Mouse (Mus musculus): ENCODE data around the gene Zbed5. TPM values are rescaled to one million over a fixed set of nuclear protein-coding genes. Genes with fewer than 3 reads are reported as not detected.
A peak's percentile ranks its signal among the peaks of the same experiment; 100 is the strongest.
"Not testable (repeated sequence)": the region's sequence is repeated elsewhere in the genome, so short reads cannot be mapped to it uniquely, and the experiment has no call there.

The Zbed5 gene
- polyA plus RNA-seq, 1 experiment from 2014 or later, result 5.6 TPM

DNA sequence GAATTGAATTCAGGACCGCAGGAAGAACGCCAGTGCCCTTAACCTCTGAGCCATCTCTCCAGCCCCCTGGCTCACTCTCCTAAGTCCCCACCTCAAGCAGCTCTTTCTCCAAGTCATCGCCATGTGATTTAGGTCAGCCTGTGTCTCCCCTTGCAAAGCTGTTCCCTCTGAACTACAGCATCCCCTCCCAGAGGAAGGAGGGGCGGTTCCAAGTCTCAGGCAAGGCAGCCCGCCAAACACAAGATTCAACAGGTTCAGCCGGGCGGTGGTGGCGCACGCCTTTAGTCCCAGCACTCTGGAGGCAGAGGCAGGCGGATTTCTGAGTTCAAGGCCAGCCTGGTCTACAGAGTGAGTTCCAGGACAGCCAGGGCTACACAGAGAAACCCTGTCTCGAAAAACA is 20.0 kb downstream of the Zbed5 start:
- not testable (repeated sequence) for H3K4me3 ChIP-seq; H3K9me3 ChIP-seq; H3K27ac ChIP-seq; H3K36me3 ChIP-seq (replicated peaks); DNase-seq (ENCODE audit: extremely low spot score, low spot score); H3K27me3 ChIP-seq (ENCODE audit: poor library complexity, severe bottlenecking); H3K4me1 ChIP-seq
- 87% methylated on average over 11 of the region's 11 CpGs for WGBS

DNA sequence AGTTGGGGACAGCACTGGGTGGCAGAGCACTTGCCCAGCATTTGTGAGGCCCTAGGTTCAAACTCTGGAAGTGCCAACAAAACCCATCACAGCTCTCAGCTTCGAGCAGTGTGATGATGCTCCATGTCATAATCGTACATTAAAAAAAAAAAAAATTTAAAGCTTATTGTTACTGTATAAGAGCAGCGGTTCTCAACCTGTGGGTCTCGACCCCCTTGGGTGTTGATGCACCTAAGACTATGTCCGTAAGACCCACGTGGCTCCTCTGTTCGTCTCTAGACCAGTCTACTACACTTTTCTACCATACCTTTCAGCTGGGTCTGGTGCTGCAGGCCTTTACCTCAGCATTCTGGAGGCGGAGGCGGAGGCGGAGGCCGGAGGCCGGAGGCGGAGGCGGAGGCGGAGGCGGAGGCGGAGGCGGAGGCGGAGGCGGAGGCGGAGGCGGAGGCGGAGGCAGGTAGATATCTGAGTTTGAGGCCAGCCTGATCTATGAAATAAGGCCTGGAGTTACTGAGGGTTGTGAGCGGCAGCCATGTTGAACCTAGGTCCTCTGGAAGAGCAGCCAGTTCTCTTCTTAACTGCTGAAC is 22.6 kb downstream of the Zbed5 start:
- 90% methylated on average over 24 of the region's 24 CpGs for WGBS
- H3K36me3 ChIP-seq (replicated peaks), result no peaks in the 10 kb centered on the region

GRCm38 (mm10) chr5:129918752-129919151 is 23.2 kb downstream of the Zbed5 start:
- Histone ChIP-seq H3K27me3 (ENCODE audit: poor library complexity, severe bottlenecking) (no peaks in the 10 kb centered on the region), H3K9me3 (no peaks in the 10 kb centered on the region), H3K4me1 (no peaks in the 10 kb centered on the region), H3K27ac (no peak overlapping the region), H3K36me3 (replicated peaks) (no peaks in the 10 kb centered on the region), H3K4me3 (no peak overlapping the region)
- WGBS, result 89% methylated on average over 9 of the region's 9 CpGs
- no peak for DNase-seq (ENCODE audit: extremely low spot score, low spot score)

More for the DNA sequence above, 22.6 kb downstream of the Zbed5 start:
- no peak for DNase-seq (ENCODE audit: extremely low spot score, low spot score)
- Histone ChIP-seq H3K27me3 (ENCODE audit: poor library complexity, severe bottlenecking) (no peaks in the 10 kb centered on the region), H3K4me1 (no peaks in the 10 kb centered on the region), H3K4me3 (no peak overlapping the region), H3K27ac (no peak overlapping the region), H3K9me3 (no peaks in the 10 kb centered on the region)

- no peak for DNase-seq (ENCODE audit: extremely low spot score, low spot score)
- no peaks in the 10 kb centered on the region for H3K27me3 ChIP-seq (ENCODE audit: poor library complexity, severe bottlenecking)
- 80% methylated on average over 8 of the region's 8 CpGs for WGBS
- H3K36me3 ChIP-seq (replicated peaks), result no peaks in the 10 kb centered on the region
- H3K27ac ChIP-seq, result no peak overlapping the region
- no peaks in the 10 kb centered on the region for H3K4me1 ChIP-seq
- H3K9me3 ChIP-seq, result no peaks in the 10 kb centered on the region
- H3K4me3 ChIP-seq, result no peak overlapping the region
These were observed 23.8 kb downstream of the Zbed5 start for GRCm38 (mm10) chr5:129919320-129919719.

DNA sequence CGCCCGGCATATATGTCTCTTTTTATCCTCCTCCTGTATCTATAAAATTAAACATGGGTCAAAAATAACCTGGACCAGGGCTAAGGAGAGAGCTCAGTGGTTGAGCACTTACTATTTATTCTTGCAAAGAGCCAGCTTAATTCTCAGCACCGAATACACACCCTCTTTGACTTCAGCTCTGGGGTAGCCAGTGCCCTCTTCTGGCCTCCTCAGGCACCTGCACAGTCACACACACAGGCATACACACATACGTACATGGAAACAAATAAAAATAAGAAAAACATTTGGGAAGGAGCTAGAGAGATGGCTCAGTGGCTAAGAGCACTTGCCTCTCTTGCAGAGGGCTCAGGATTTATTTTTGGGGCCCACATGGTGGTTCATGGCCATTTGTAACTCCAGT is 26.4 kb downstream of the Zbed5 start:
- H3K27ac ChIP-seq, result no peak overlapping the region
- WGBS, result 92% methylated on average over 4 of the region's 4 CpGs
- no peak overlapping the region for H3K4me3 ChIP-seq
- no peaks in the 10 kb centered on the region for H3K9me3 ChIP-seq
- H3K27me3 ChIP-seq (ENCODE audit: poor library complexity, severe bottlenecking), result no peaks in the 10 kb centered on the region
- H3K36me3 ChIP-seq (replicated peaks), result no peaks in the 10 kb centered on the region
- no peaks in the 10 kb centered on the region for H3K4me1 ChIP-seq
- no peak for DNase-seq (ENCODE audit: extremely low spot score, low spot score)

DNA sequence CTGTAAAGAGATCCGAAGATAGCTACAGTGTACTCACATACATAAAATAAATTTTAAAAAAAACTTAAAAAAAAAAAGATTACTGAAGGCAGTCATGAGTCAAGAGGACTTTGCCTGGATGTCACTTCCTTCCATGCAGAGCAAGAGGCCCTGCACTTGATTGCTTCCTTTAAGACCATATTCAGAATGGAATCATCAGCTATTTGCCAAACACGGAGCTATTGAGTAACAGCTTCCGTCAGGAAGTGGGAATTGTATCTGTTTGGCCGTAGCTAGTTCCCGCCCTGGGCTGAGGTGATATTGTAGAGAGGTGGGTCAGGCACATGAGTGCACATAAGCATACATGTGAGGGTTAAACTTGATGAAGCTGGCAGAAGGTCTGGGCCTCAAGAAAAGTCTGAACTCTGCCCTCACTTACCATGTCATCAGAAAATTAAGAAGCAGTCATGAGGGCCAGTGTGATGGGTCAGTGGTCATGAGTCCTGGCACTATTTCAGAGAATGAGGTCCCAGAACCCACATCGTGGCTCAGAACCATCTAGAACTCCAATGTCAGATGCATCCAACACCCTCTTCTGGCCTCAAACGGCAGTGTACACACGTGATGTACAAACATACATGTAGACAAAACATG is 29.4 kb downstream of the Zbed5 start:
- Histone ChIP-seq H3K27ac (no peak overlapping the region), H3K9me3 (no peaks in the 10 kb centered on the region), H3K36me3 (replicated peaks) (no peaks in the 10 kb centered on the region), H3K4me1 (peaks cover 1% of the 10 kb centered on the region), H3K27me3 (ENCODE audit: poor library complexity, severe bottlenecking) (no peaks in the 10 kb centered on the region), H3K4me3 (no peak overlapping the region)
- DNase-seq (ENCODE audit: extremely low spot score, low spot score), result no peak
- 93% methylated on average over 8 of the region's 8 CpGs for WGBS

GRCm38 (mm10) chr5:129925933-129926332 is 30.4 kb downstream of the Zbed5 start:
- no peak for DNase-seq (ENCODE audit: extremely low spot score, low spot score)
- H3K36me3 ChIP-seq (replicated peaks), result no peaks in the 10 kb centered on the region
- H3K4me1 ChIP-seq, result peaks cover 6% of the 10 kb centered on the region
- H3K27ac ChIP-seq, result no peak overlapping the region
- H3K4me3 ChIP-seq, result no peak overlapping the region
- H3K27me3 ChIP-seq (ENCODE audit: poor library complexity, severe bottlenecking), result no peaks in the 10 kb centered on the region
- 81% methylated on average over 5 of the region's 5 CpGs for WGBS
- H3K9me3 ChIP-seq, result no peaks in the 10 kb centered on the region

DNA sequence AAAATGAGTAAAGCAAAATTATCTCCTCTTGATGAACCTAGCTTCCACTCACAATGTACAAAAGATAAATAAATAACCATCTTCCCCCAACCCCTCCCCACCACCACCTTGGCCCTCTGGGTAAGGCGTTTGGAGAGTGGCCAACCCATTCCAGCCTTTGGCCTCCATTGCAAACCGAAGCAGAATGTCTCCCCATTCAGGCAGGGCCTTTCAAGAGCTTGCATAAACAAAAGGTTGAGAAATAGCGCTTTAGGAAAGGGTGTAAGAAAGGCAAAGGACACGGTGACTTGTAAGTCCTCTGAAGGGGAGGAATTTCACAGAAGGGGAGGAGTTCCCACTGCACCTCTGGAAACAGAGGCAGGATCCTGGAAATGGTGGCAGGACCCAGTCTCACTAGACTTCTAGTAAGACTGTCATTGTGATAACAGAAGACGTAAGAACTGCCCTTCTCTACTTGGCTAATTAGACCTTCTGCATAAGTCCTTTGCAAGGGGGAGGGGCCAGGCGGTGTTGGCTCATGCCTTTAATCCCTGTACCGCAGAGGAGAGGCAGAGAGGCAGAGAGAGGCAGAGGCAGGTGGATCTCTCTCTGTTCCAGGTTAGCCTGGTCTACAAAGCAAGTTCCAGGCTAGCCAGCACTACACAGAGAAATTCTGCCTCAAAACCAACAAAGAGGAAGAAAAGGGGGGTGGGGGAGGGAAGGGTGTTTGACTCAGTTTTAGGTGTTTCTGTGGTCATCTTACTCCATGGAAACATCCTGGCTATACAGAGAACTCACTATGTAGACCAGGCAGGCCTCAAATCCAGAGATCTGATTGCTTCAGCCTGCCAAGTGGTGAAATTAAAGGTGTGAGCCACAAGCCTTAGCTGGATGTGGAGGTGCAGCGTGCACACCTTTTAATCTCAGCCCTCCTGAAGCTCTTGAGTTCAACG is 34.7 kb downstream of the Zbed5 start:
- H3K4me3 ChIP-seq, result no peak overlapping the region
- peaks cover 6% of the 10 kb centered on the region for H3K4me1 ChIP-seq
- H3K27me3 ChIP-seq (ENCODE audit: poor library complexity, severe bottlenecking), result no peaks in the 10 kb centered on the region
- 63% methylated on average over 9 of the region's 9 CpGs for WGBS
- DNase-seq (ENCODE audit: extremely low spot score, low spot score), result no peak
- no peaks in the 10 kb centered on the region for H3K9me3 ChIP-seq
- H3K27ac ChIP-seq, result no peak overlapping the region
- H3K36me3 ChIP-seq (replicated peaks), result no peaks in the 10 kb centered on the region

DNA sequence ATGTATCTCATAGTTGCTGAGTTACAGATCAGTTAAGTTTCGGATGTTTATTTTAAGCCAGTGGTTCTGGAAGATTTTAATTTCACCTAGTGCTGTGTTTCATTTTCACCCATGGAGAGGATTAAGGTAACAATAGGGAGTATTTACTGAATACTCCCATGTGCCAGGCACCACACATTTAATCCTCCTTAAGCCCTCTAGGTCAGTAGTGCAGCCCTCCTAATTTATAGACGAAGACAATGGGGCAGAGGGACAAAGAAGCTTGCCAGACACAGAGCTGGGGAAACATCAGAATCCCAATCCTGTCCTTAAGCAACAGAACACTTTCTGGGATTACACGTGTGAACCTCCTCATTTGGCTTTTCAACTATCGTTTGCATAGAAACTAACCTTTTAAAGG is 41.4 kb downstream of the Zbed5 start:
- no peak overlapping the region for H3K27ac ChIP-seq
- WGBS, result 18% methylated on average over 4 of the region's 4 CpGs
- H3K9me3 ChIP-seq, result no peaks in the 10 kb centered on the region
- H3K27me3 ChIP-seq (ENCODE audit: poor library complexity, severe bottlenecking), result no peaks in the 10 kb centered on the region
- peaks cover 19% of the 10 kb centered on the region for H3K4me1 ChIP-seq
- H3K4me3 ChIP-seq, result no peak overlapping the region
- H3K36me3 ChIP-seq (replicated peaks), result no peaks in the 10 kb centered on the region
- DNase-seq (ENCODE audit: extremely low spot score, low spot score), result no peak

DNA sequence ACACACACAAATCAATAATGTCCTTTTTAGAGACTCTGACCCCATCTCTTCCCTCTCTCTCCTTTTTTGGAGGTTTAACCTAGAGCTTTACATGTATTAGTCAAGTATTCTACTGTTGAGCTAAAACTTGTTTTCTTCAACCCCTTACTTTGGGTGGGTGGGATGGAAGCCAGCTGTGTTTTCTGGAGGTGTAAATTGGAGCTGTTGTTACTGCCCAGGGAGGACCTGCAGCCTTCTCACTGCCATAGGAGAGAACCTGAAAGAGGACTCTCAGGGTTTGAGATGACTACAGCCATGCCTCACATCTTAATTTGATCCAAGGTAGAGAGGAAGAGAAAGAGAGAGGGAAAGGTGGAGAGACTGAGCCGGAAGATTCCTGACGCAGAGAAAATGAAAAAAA is 44.8 kb downstream of the Zbed5 start:
- Histone ChIP-seq H3K27me3 (ENCODE audit: poor library complexity, severe bottlenecking) (no peaks in the 10 kb centered on the region), H3K36me3 (replicated peaks) (peaks cover 9% of the 10 kb centered on the region), H3K4me1 (peaks cover 31% of the 10 kb centered on the region), H3K4me3 (no peak overlapping the region; the same call in 1 of the 2 replicates), H3K27ac (no peak overlapping the region), H3K9me3 (no peaks in the 10 kb centered on the region)
- no peak for DNase-seq (ENCODE audit: extremely low spot score, low spot score)
- WGBS, result 91% methylated on average over 2 of the region's 2 CpGs

DNA sequence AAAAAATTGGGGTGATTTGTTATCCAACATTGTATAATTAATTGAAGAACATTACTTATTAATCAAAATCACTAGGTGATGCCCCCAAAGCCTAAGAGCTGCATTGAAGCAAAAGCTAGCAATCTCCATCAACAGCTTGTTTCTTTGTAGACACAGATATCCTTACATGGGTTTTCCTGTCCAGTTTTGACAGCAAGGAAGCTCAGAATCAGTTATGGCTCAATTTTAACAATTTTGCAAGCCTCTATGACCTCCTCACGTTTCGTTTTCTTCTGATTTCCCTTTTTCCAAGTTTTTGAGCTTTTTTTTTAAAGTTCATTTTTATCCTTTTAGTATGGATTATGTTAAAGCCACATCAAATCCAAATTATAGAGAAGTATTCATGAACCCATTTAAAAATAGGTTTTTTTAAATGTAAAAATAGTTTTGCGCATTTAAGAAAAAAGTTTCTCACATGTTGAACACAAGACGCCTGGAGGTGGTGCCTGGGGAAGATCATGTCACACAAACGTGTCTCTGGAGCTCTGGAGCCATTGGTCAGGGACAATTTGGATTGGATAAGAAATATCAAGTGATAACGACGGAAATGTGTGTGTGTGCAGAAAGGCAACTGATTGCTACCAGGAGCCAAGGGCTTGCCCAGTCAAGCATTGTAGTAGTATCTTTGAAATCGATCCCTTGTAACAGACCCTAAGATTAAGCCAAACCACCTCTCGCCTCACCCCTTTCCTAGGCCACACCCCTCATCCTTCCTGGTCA is 45.4 kb downstream of the Zbed5 start:
- Histone ChIP-seq H3K27me3 (ENCODE audit: poor library complexity, severe bottlenecking) (no peaks in the 10 kb centered on the region), H3K36me3 (replicated peaks) (peaks cover 14% of the 10 kb centered on the region), H3K4me3 (peak overlapping the region; percentile 94), H3K4me1 (peaks cover 31% of the 10 kb centered on the region), H3K9me3 (no peaks in the 10 kb centered on the region), H3K27ac (peak overlapping the region; percentile 79)
- no peak for DNase-seq (ENCODE audit: extremely low spot score, low spot score)
- 14% methylated on average over 9 of the region's 9 CpGs for WGBS

DNA sequence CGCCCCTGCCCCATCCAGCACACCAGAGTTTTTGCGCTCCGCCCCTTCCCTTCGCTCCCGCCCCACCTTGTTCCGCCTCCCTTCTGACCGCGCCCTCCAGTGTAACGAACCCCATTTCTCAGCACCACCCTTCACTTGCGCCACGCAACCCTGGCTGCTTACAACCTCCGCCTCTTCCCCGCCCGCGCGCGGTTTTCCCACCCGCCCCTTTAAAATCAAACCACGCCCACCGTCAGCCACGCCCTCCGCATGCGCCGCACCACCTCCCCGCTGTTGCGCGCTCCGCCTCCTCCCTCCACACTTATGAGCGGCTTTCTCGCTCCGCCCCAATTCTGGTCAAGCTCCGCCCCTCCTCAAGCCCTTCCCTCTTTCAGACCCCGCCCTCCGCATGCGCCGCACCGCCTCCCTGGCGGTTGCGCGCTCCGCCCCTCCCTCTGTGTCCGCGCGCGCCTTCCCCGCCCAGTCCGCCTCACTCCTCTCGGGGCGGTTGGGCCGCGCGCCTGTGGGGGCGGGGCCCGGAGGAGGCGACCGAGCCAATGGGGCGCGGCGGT is 46.0 kb downstream of the Zbed5 start, which contains the start of gene Vkorc1l1:
Vkorc1l1 (plus strand) TSS at position 476 of the 551 bp plus-strand sequence.
- Histone ChIP-seq H3K27ac (peak within 1 kb of the TSS; percentile 92), H3K36me3 (replicated peaks) (peaks cover 17% of the 10 kb centered on the region), H3K4me1 (peaks cover 29% of the 10 kb centered on the region), H3K4me3 (peak within 1 kb of the TSS; percentile 94), H3K27me3 (ENCODE audit: poor library complexity, severe bottlenecking) (no peaks in the 10 kb centered on the region), H3K9me3 (no peaks in the 10 kb centered on the region)
- under 1% methylated on average over 59 of the region's 59 CpGs for WGBS
- peak; percentile 99 for DNase-seq (ENCODE audit: extremely low spot score, low spot score)

All from forebrain, embryonic 10.5 days (tissue).